Mouse (Mus musculus): Measurements from ENCODE around the gene C1ra.
"Not testable (repeated sequence)": the region's sequence is repeated elsewhere in the genome, so short reads cannot be mapped to it uniquely, and the experiment has no call there.

C1ra gene

GRCm38 (mm10) chr6:124541176-124541575 is 29.0 kb downstream of the C1ra start:
- ATAC-seq (ENCODE audit: insufficient number of reproducible peaks, low FRiP score, low TSS enrichment): not testable (repeated sequence)

GRCm38 (mm10) chr6:124542284-124542683 is 30.1 kb downstream of the C1ra start, which contains the start of gene C1s1:
Gene C1s1, minus strand, starts transcription at chr6:124542359.
- ATAC-seq (ENCODE audit: insufficient number of reproducible peaks, low FRiP score, low TSS enrichment): not testable (repeated sequence)

DNA sequence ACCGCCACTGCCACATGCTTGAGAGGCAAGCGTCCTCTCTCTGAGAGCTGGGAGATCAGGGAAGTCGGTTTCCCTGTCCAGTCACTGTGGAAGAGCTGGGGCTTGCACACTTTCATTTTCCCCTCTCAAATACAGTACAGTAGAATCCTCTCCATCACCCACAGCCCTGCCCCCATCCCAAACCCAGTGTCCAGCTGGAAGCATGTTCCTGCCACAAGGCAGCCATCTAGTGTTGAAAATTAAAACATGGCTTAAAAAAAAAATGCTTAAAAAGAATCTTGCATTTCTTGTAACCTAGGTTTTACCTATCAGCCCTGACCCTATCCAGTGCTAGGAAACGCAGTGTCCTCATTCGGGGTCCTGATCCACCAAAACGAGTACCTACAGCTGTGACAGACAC is 32.3 kb downstream of the C1ra start:
- no peak for ATAC-seq (ENCODE audit: insufficient number of reproducible peaks, low FRiP score, low TSS enrichment)

DNA sequence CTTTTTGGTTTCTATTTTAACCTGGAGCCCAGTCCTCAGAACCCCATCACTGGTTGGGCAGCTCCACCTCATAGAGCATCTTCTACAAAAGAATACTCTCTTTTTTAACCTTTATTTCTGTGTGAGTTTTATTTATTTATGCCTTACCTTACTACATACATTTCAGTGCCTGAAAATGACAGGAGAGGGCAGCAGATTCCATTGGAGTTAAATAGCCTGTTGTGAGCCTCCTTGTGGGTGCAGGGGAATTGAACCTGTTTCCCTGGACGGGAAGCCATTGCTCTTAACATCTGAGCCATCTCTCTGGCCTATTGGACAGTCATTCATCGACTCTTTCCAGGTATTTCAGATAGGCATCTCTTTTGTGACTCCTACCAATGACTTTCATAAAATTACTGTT is 33.2 kb downstream of the C1ra start:
- no peak for ATAC-seq (ENCODE audit: insufficient number of reproducible peaks, low FRiP score, low TSS enrichment)

DNA sequence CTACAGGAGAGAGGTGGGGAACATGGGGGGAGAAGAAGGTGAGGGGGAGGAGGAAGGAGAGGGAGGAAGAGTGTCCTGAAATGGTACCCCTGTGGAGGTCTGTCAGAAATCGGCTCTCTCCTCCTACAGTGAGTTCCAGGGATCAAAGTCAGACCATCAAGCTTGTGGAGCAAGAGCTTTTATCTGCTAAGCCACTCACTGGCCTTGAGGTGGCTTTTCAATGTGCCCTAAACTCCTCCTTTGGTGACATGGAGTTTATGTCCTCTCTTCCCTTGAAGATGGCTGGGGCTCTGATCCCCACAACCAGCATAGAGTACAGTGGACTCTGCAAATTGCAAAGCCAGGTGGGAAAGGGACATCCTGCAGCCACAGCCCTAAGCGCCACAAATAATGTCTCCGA is 35.8 kb downstream of the C1ra start:
- not testable (repeated sequence) for ATAC-seq (ENCODE audit: insufficient number of reproducible peaks, low FRiP score, low TSS enrichment)

- ATAC-seq (ENCODE audit: insufficient number of reproducible peaks, low FRiP score, low TSS enrichment): no peak
Measured at GRCm38 (mm10) chr6:124549023-124549550, 36.9 kb downstream of the C1ra start.

DNA sequence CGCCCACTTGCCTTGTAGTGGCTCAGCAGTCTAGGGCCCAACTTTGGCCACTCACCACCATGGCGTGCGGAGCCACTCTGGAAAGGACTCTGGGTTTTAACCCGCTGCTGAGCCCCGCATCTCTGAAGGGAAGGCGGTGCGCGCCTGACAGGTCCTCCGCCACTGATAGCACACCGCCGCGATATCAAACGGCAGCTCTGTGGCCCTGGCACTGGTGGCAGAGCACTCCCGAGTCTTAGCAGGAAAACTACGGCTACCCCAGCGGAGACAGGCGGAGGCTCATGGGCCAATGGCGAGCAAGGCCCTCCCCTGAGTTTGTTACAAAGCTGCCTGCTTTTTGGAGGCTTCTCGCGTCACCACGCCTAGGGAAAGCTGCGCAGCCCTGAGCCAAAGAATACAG is 40.6 kb downstream of the C1ra start:
- ATAC-seq (ENCODE audit: insufficient number of reproducible peaks, low FRiP score, low TSS enrichment): no peak

DNA sequence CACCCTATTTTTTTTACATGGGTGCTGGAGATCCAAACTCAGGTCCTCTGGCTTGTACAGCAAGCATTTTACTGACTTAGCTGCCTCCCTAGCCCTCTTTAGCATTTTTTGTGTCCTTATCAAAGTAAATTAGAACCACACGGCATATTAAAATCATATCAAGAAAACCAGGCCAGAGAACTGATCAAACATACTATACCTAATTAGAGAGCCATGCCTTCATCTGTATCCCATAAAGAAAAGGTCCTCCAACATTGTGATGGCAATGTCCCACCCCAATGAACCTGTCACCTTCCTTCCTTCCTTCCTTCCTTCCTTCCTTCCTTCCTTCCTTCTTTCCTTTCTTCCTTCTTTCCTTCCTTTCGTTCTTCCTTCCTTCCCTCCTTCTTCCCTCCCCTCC is 43.8 kb downstream of the C1ra start:
- not testable (repeated sequence) for ATAC-seq (ENCODE audit: insufficient number of reproducible peaks, low FRiP score, low TSS enrichment)

GRCm38 (mm10) chr6:124561156-124561555 is 49.0 kb downstream of the C1ra start:
- not testable (repeated sequence) for ATAC-seq (ENCODE audit: insufficient number of reproducible peaks, low FRiP score, low TSS enrichment)

GRCm38 (mm10) chr6:124561611-124562010 is 49.4 kb downstream of the C1ra start:
- not testable (repeated sequence) for ATAC-seq (ENCODE audit: insufficient number of reproducible peaks, low FRiP score, low TSS enrichment)

- ATAC-seq (ENCODE audit: insufficient number of reproducible peaks, low FRiP score, low TSS enrichment): no peak
Measured at GRCm38 (mm10) chr6:124570026-124570425, 57.8 kb downstream of the C1ra start, which contains the start of gene C1rb. Gene C1rb, plus strand, starts transcription at chr6:124570294.
